Mouse (Mus musculus): ENCODE data around the gene Wwc1. TPM values are rescaled to one million over a fixed set of nuclear protein-coding genes. Genes with fewer than 3 reads are reported as not detected.
A peak's percentile ranks its signal among the peaks of the same experiment; 100 is the strongest.

The Wwc1 gene
- polyA plus RNA-seq, 1 experiment from 2014 or later, result 13.8 TPM

DNA sequence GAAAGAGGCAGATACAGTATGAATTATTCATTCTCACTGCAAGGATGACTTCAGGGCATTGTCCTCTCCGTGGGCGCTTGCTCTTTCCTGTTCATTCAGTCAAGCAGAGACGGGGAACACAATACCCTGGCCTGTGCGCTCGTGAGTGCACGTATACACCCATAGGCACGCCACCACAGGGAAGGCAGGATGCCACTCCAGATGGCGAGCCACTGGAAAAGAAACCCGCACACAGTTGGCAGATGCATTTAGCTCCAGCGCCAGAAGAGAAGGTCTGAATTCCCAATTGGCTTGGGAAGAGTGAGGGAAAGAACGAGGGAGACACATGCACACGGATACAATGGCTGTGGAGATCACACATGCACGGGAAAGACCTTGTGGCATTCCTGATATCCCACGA, 53.0 kb downstream of the Wwc1 start:
- Histone ChIP-seq H3K27me3 (no peaks in the 10 kb centered on the region), H3K36me3 (no peaks in the 10 kb centered on the region), H3K4me2 (peak overlapping the region; percentile 8; the same call in 1 of the 2 replicates), H3K9me3 (no peaks in the 10 kb centered on the region), H3K27ac (replicated peaks) (peak overlapping the region; percentile 69), H3K9ac (no peak overlapping the region), H3K4me1 (replicated peaks) (peaks cover 24% of the 10 kb centered on the region), H3K4me3 (no peak overlapping the region)
- 19% methylated on average over 14 of the region's 14 CpGs for WGBS
- peak; percentile 85 for ATAC-seq (ENCODE audit: low FRiP score, low read depth)

DNA sequence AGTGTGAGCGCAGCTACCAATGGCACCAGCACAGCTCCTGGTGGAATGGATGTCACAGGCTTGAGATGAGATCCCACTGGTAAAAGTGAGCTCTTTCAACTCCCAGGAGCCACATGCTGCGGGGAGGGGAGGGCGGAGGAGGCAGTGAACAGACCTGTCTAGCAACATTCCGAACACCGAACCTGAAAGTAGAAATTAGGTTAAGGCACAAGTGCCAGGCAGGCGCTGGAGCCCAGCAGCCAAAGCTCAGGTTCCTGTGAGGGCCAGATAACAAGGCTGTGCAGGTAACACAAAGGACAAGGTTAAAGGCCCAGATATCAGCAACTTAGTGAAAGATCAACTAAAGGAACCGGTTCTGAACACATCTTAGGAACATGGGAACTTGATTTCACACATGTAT, 54.7 kb downstream of the Wwc1 start:
- H3K9me3 ChIP-seq, result no peaks in the 10 kb centered on the region
- H3K27ac ChIP-seq (replicated peaks), result no peak overlapping the region

DNA sequence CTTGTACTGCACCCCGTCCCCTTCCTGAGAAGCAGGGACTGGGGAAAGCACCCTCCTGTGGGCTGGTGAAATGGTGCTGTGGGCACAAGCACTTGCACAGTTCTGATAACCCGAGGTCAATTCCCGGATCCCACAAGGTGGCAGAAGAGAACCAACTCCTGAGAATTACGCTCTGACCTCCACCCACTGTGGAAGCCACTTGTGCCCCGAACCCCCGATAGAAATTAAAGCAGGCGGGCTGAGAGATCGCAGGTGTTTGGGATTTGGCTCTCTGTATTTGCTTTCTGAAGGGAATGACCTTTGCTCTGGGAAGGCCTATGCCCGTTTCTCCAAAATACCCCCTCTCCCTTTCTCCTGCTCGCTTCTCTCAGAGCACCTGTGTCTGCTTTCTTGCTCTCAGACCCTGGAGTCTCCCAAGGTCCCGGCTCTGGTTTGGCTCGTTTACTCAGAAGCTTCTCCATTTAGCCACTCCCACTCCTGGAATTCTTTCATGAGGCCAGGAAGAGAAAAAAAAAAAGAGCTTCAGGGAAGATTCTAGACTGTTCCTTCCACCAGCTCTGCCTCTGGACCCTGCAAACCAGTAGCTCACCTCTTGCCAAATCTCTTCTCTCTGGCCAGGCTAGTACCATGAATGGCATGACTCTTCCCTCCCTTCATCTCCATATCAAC, 58.0 kb downstream of the Wwc1 start:
- Histone ChIP-seq H3K4me2 (no peak overlapping the region), H3K27me3 (no peaks in the 10 kb centered on the region), H3K36me3 (no peaks in the 10 kb centered on the region), H3K4me1 (replicated peaks) (peaks cover 34% of the 10 kb centered on the region), H3K27ac (replicated peaks) (no peak overlapping the region), H3K4me3 (no peak overlapping the region), H3K9ac (no peak overlapping the region), H3K9me3 (no peaks in the 10 kb centered on the region)
- WGBS, result 30% methylated on average over 12 of the region's 12 CpGs
- no peak for ATAC-seq (ENCODE audit: low FRiP score, low read depth)

More for the DNA sequence above, 54.7 kb downstream of the Wwc1 start:
- H3K27me3 ChIP-seq, result no peaks in the 10 kb centered on the region
- WGBS, result 84% methylated on average over 7 of the region's 7 CpGs
- H3K4me1 ChIP-seq (replicated peaks), result peaks cover 25% of the 10 kb centered on the region
- H3K4me2 ChIP-seq, result no peak overlapping the region
- no peak overlapping the region for H3K9ac ChIP-seq
- no peak overlapping the region for H3K4me3 ChIP-seq
- no peak for ATAC-seq (ENCODE audit: low FRiP score, low read depth)
- no peaks in the 10 kb centered on the region for H3K36me3 ChIP-seq

DNA sequence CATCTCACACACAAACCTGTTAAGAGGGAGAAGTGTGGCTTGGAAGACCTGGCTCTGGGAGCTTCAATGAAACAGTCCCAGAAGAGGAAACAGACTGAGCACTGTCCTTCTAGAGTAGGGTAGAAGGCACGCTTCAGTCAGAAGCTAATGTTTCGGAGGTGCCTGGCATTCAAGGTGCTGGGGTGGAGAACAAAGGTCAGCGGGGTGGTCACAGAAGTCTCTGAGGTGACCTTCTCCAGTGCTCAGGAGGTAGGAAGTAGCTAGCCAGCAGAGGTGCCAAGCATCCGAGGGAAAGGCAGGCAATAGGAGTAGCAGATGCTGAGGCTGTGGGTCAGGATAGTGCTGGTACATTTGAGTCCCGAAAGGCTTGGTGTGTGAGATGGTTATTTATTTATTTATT, 59.6 kb downstream of the Wwc1 start:
- no peak overlapping the region for H3K9ac ChIP-seq
- no peaks in the 10 kb centered on the region for H3K36me3 ChIP-seq
- peak overlapping the region; percentile 61; the same call in 1 of the 2 replicates for H3K27ac ChIP-seq (replicated peaks)
- no peak overlapping the region for H3K4me3 ChIP-seq
- ATAC-seq (ENCODE audit: low FRiP score, low read depth), result no peak
- no peaks in the 10 kb centered on the region for H3K9me3 ChIP-seq
- no peaks in the 10 kb centered on the region for H3K27me3 ChIP-seq
- 86% methylated on average over 5 of the region's 5 CpGs for WGBS
- H3K4me1 ChIP-seq (replicated peaks), result peaks cover 36% of the 10 kb centered on the region
- H3K4me2 ChIP-seq, result no peak overlapping the region

DNA sequence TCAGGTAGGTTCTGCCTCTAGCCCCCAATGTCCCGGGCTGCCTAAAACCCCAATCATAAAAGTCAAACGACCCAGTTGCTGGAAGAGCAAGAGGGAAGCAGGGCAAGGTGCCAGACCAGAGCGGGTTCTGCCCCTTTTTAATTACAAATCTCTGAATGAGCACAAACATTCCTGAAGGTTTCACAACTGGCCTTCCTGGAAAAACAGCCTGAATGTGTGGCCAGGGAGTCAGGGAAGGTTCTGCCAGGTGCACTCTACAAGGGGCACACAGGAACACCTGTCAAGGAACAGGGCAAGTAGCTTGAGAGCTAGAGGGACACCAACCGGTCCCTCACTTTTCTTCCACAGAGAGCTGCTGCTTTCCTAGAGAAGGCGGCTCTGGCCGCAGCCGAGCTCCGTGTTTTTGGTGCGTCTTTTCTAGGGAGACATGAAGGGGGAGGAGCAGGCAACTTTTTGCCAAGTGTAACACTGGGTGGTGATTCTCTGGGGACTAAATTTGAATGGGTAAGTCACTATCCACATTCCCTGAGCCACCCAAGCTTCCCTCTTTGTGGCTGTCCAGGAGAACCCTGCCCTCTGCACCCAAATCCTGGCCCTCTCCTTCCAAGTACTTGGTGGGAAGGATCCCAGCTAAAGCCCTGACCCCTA, 60.3 kb downstream of the Wwc1 start:
- 56% methylated on average over 9 of the region's 9 CpGs for WGBS
- Histone ChIP-seq H3K9ac (no peak overlapping the region), H3K36me3 (no peaks in the 10 kb centered on the region), H3K4me3 (no peak overlapping the region), H3K4me1 (replicated peaks) (peaks cover 43% of the 10 kb centered on the region), H3K27me3 (no peaks in the 10 kb centered on the region), H3K9me3 (no peaks in the 10 kb centered on the region), H3K4me2 (no peak overlapping the region), H3K27ac (replicated peaks) (peak overlapping the region; percentile 61)
- ATAC-seq (ENCODE audit: low FRiP score, low read depth), result 0 out of 2 replicates have a peak, but pooled peaks have one; percentile 12

DNA sequence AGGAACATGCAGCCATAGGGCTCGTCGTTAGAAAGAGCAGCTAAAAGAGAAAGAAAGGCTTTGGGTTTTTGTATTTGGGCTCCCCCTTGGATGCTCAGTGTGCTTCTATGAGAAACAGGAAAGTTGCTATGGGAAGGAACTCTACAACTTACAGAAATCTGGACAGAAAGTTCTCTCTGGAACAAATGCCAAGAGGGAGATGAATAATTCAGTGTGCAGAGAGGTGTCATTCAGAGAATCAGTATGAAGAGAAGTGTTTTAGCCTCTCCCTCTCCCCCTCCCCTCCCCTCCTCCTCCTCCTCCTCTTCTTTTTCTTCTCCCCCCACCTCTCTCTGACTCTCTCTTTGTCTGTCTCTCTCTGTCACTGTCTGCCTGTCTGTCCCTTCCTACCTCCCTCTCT, 60.9 kb downstream of the Wwc1 start:
- no peaks in the 10 kb centered on the region for H3K9me3 ChIP-seq
- H3K4me1 ChIP-seq (replicated peaks), result peaks cover 47% of the 10 kb centered on the region
- no peaks in the 10 kb centered on the region for H3K27me3 ChIP-seq
- peak overlapping the region; percentile 61 for H3K27ac ChIP-seq (replicated peaks)
- H3K9ac ChIP-seq, result no peak overlapping the region
- no peaks in the 10 kb centered on the region for H3K36me3 ChIP-seq
- H3K4me2 ChIP-seq, result no peak overlapping the region
- ATAC-seq (ENCODE audit: low FRiP score, low read depth), result no peak
- 50% methylated on average over 2 of the region's 2 CpGs for whole genome bisulfite sequencing
- H3K4me3 ChIP-seq, result no peak overlapping the region

GRCm38 (mm10) chr11:35916466-35917185, 63.7 kb downstream of the Wwc1 start:
- Histone ChIP-seq H3K36me3 (no peaks in the 10 kb centered on the region), H3K4me2 (no peak overlapping the region), H3K27me3 (no peaks in the 10 kb centered on the region), H3K4me1 (replicated peaks) (peaks cover 46% of the 10 kb centered on the region), H3K9me3 (no peaks in the 10 kb centered on the region), H3K9ac (no peak overlapping the region), H3K27ac (replicated peaks) (no peak overlapping the region), H3K4me3 (no peak overlapping the region)
- no peak for ATAC-seq (ENCODE audit: low FRiP score, low read depth)
- 81% methylated on average over 8 of the region's 8 CpGs for WGBS

- WGBS, result 39% methylated on average over 8 of the region's 8 CpGs
- no peak overlapping the region for H3K4me3 ChIP-seq
- no peaks in the 10 kb centered on the region for H3K27me3 ChIP-seq
- H3K9ac ChIP-seq, result no peak overlapping the region
- H3K27ac ChIP-seq (replicated peaks), result no peak overlapping the region
- H3K36me3 ChIP-seq, result no peaks in the 10 kb centered on the region
- ATAC-seq (ENCODE audit: low FRiP score, low read depth), result no peak
- peaks cover 38% of the 10 kb centered on the region for H3K4me1 ChIP-seq (replicated peaks)
- H3K9me3 ChIP-seq, result no peaks in the 10 kb centered on the region
- H3K4me2 ChIP-seq, result no peak overlapping the region
Measured at GRCm38 (mm10) chr11:35915546-35915945, 64.8 kb downstream of the Wwc1 start.

DNA sequence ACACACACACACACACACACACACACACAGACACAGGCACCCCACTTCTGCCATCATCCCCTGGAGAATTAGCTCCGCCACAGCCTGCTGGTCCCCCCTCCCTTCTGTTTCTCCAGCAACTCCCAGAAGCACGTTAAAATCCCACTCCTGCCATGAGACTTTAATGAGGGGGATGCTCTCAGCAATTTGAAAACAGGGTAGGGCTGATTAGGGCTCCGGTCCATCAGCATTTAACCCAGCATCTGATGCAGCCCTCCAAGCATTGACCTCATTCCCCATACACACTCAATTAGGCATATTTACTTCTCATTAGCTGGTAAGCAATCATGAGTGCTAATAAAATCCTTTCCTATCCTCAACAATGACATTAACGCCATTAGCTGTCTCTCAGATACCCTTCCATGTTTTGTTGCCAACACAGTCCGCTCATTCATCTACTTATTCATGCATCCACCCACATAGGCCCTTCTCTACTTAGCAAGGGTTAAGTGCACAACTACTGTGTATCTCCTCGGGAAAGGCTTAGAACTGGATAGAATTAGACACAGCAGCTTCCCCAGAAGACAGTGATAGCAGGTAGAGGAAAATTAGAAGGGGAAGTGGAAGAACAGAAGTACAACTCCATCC, 66.8 kb downstream of the Wwc1 start:
- Histone ChIP-seq H3K36me3 (no peaks in the 10 kb centered on the region), H3K27me3 (no peaks in the 10 kb centered on the region), H3K9me3 (no peaks in the 10 kb centered on the region), H3K4me1 (replicated peaks) (peaks cover 24% of the 10 kb centered on the region), H3K9ac (no peak overlapping the region), H3K4me2 (no peak overlapping the region), H3K27ac (replicated peaks) (0 out of 2 replicates have a peak overlapping the region, but pooled peaks have one; percentile 8), H3K4me3 (no peak overlapping the region)
- ATAC-seq (ENCODE audit: low FRiP score, low read depth), result 0 out of 2 replicates have a peak, but pooled peaks have one; percentile 27
- 40% methylated on average over 6 of the region's 6 CpGs for WGBS

- Histone ChIP-seq H3K4me1 (replicated peaks) (no peaks in the 10 kb centered on the region), H3K27me3 (no peaks in the 10 kb centered on the region), H3K27ac (replicated peaks) (no peak overlapping the region), H3K4me3 (no peak overlapping the region), H3K36me3 (no peaks in the 10 kb centered on the region), H3K9ac (no peak overlapping the region), H3K4me2 (no peak overlapping the region), H3K9me3 (no peaks in the 10 kb centered on the region)
- WGBS, result 80% methylated on average over 7 of the region's 7 CpGs
- ATAC-seq (ENCODE audit: low FRiP score, low read depth), result no peak
Measured at GRCm38 (mm10) chr11:35904955-35905550, 75.3 kb downstream of the Wwc1 start.

DNA sequence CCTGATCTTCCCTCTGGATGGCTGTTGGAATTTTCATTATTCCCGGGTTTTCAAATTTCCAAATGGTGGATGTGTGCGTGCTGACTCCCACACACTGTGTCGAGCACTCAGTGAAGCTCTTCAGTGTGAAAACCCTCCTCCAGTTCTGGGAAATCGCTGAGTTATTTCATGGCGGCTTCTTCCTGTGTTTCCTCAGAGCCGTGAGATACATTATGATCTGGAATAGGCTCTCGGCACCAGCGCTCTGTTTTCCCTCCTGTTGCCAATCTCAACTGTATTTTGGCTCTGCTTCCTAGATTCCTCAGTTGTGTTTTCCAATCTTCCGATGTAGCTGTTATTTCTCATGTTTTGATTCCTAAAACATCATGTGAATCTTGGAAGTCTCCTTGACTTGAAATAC, 77.2 kb downstream of the Wwc1 start:
- WGBS, result 87% methylated on average over 9 of the region's 9 CpGs
- Histone ChIP-seq H3K4me1 (replicated peaks) (no peaks in the 10 kb centered on the region), H3K4me2 (no peak overlapping the region), H3K27me3 (no peaks in the 10 kb centered on the region), H3K27ac (replicated peaks) (no peak overlapping the region), H3K36me3 (no peaks in the 10 kb centered on the region), H3K4me3 (no peak overlapping the region), H3K9me3 (no peaks in the 10 kb centered on the region), H3K9ac (no peak overlapping the region)
- no peak for ATAC-seq (ENCODE audit: low FRiP score, low read depth)

Data from hindbrain, embryonic 15.5 days (tissue).